Mouse (Mus musculus) embryonic fibroblast, embryonic 13.5 days (primary cell): ENCODE measurements around the gene Ints3. TPM values are rescaled to one million over a fixed set of nuclear protein-coding genes. Genes with fewer than 3 reads are reported as not detected.
"Not testable (repeated sequence)": the region's sequence is repeated elsewhere in the genome, so short reads cannot be mapped to it uniquely, and the experiment has no call there.

Experiments
- H3K27ac ChIP-seq: 2 replicates; pipeline ENCODE4 v1.5.1; 2012; ENCODE audit warnings: low read length, control low read depth, inconsistent platforms; ENCODE audit not compliant: insufficient read depth
- H3K4me1 ChIP-seq: 2 replicates; pipeline ENCODE4 v1.6.1; 2011; ENCODE audit warnings: low read length; ENCODE audit not compliant: control insufficient read depth, insufficient read depth
- H3K4me3 ChIP-seq: 2 replicates; pipeline ENCODE4 v1.5.1; 2011; ENCODE audit warnings: mild to moderate bottlenecking, control low read depth, low read length; ENCODE audit not compliant: insufficient read depth
- CTCF ChIP-seq: IDR thresholded peaks from 2 replicates; pipeline ENCODE4 v1.5.1; 2011; ENCODE audit warnings: mild to moderate bottlenecking, control low read depth, low read length, moderate library complexity, borderline replicate concordance; ENCODE audit not compliant: insufficient read depth
- POLR2A ChIP-seq: IDR thresholded peaks from 2 replicates; pipeline ENCODE4 v1.6.1; 2011; ENCODE audit warnings: low read depth, mild to moderate bottlenecking, control low read depth, low read length, moderate library complexity
- polyA plus RNA-seq: library from polyadenylated mRNA; stranded (reverse); fragments of >200 nt; gene quantifications from 2 replicates; pipeline ENCODE4 v1.2.4, GENCODE M21; 2011; ENCODE audit warnings: low read depth; ENCODE audit not compliant: missing spikeins, insufficient read length

The Ints3 gene
- polyA plus RNA-seq, 1 experiment: 39.5 TPM

- no peak overlapping the region for H3K4me3 ChIP-seq
- H3K4me1 ChIP-seq: peaks cover 5% of the 10 kb centered on the region
- no peak overlapping the region for H3K27ac ChIP-seq
- no peak for TF ChIP-seq POLR2A
Measured at GRCm38 (mm10) chr3:90371857-90372256, 61.6 kb downstream of the Ints3 start.

GRCm38 (mm10) chr3:90369041-90369440 is 64.4 kb downstream of the Ints3 start:
- H3K27ac ChIP-seq: no peak overlapping the region
- H3K4me3 ChIP-seq: no peak overlapping the region
- H3K4me1 ChIP-seq: peaks cover 1% of the 10 kb centered on the region
- no peak for TF ChIP-seq POLR2A
- no peak for TF ChIP-seq CTCF

GRCm38 (mm10) chr3:90367001-90367632 is 66.3 kb downstream of the Ints3 start:
- Histone ChIP-seq H3K27ac (no peak overlapping the region), H3K4me3 (no peak overlapping the region), H3K4me1 (no peaks in the 10 kb centered on the region)
- TF ChIP-seq POLR2A: no peak
- TF ChIP-seq CTCF: no peak

DNA sequence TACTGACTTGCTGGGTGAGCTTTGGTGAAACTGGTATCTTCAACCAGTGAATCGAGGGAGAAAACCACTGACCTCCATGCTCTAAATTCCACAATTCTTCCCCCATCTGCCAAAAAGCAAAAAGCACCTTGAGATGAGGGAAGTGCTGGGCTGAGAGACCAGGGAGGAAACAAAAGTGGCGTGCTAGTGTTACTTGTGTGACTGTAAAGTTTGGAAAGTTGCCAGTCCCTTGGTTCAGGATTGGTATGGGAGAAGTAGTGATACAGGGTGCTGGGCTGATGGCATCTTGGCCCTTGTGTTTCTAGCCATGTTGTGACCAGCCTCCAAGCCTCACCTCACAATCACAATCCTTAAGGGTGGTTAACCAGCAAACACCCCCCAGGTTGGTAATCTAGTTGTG is 71.1 kb downstream of the Ints3 start:
- H3K4me1 ChIP-seq: no peaks in the 10 kb centered on the region
- no peak overlapping the region for H3K27ac ChIP-seq
- H3K4me3 ChIP-seq: no peak overlapping the region
- no peak for TF ChIP-seq CTCF
- no peak for TF ChIP-seq POLR2A

GRCm38 (mm10) chr3:90361476-90361875 is 71.9 kb downstream of the Ints3 start:
- no peak overlapping the region for H3K27ac ChIP-seq
- TF ChIP-seq CTCF (no peak), POLR2A (no peak)

GRCm38 (mm10) chr3:90359230-90359629 is 74.2 kb downstream of the Ints3 start:
- Histone ChIP-seq H3K4me1 (no peaks in the 10 kb centered on the region), H3K4me3 (no peak overlapping the region), H3K27ac (no peak overlapping the region)
- TF ChIP-seq POLR2A: no peak
- TF ChIP-seq CTCF: no peak

More at GRCm38 (mm10) chr3:90361476-90361875, 71.9 kb downstream of the Ints3 start:
- Histone ChIP-seq H3K4me3 (no peak overlapping the region), H3K4me1 (no peaks in the 10 kb centered on the region)

DNA sequence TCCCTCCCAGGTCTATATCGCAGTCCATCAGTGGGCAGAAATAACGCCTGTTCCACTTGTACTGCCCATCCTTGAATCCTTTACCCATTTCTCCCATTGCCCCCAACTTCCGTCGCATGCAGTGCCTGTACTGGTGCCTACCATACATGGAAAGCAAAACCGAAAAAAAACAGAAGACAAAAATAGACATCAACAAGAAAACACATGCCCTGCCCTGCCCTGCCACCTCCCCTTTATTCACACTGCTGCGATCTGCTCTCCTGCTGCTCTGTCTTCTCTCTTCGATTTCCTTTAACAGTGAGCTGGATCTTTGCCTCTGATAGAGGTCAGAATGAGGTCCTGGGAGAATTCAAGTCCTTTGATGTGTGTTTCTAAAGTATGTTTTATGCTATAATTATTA is 75.5 kb downstream of the Ints3 start:
- no peak overlapping the region for H3K4me3 ChIP-seq
- H3K27ac ChIP-seq: no peak overlapping the region
- TF ChIP-seq CTCF (no peak), POLR2A (no peak)
- H3K4me1 ChIP-seq: no peaks in the 10 kb centered on the region

DNA sequence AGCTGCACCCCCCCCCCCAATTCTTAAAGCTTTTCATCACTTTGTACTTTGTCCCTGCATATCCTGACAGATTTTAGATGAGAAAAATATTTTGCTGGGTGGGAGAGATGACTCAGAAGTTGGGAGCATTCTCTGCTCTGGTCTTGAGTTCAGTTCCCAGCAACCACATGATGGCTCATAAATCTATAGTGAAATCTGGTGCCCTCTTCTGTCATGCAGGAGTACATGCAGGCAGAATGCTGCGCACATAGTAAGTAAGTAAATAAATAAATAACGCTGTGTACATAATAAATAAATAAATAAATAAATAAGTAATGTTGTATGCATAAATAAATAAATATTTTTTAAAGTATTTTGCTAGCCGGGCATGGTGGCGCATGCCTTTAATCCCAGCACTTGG is 85.6 kb downstream of the Ints3 start:
- TF ChIP-seq CTCF: no peak
- no peak overlapping the region for H3K4me3 ChIP-seq
- no peak overlapping the region for H3K27ac ChIP-seq
- H3K4me1 ChIP-seq: no peaks in the 10 kb centered on the region

GRCm38 (mm10) chr3:90342853-90343252 is 90.6 kb downstream of the Ints3 start:
- not testable (repeated sequence) for H3K27ac ChIP-seq, H3K4me3 ChIP-seq, H3K4me1 ChIP-seq

Other genes starting within 250 kb of the Ints3 start
- 36.9 and 264 TPM in 2 replicates for gene Rps27, start 220.0 kb downstream of the Ints3 start, polyA plus RNA-seq
- gene Rab13, start 219.9 kb downstream of the Ints3 start, polyA plus RNA-seq: 32.1 and 33.5 TPM in 2 replicates
- 47.1 and 47.5 TPM in 2 replicates for gene Jtb, start 202.0 kb downstream of the Ints3 start, polyA plus RNA-seq
- 2.0 and 2.3 TPM in 2 replicates for gene Creb3l4, start 190.1 kb downstream of the Ints3 start, polyA plus RNA-seq
- 253 and 312 TPM in 2 replicates for gene Slc39a1, start 185.4 kb downstream of the Ints3 start, polyA plus RNA-seq
- gene Crtc2, start 179.5 kb downstream of the Ints3 start, polyA plus RNA-seq: 29.5 and 34.3 TPM in 2 replicates
- gene Dennd4b, start 168.4 kb downstream of the Ints3 start, polyA plus RNA-seq: 6.8 and 10.3 TPM in 2 replicates
- 63.1 and 70.0 TPM in 2 replicates for gene Gatad2b, start 140.4 kb downstream of the Ints3 start, polyA plus RNA-seq
- 9.0 and 20.0 TPM in 2 replicates for gene Slc27a3, start 43.7 kb downstream of the Ints3 start, polyA plus RNA-seq
- 0.18 TPM in 1 of 2 replicates, not detected in the other for gene Npr1, start 32.2 kb upstream of the Ints3 start, polyA plus RNA-seq
- gene Ilf2, start 42.5 kb upstream of the Ints3 start, polyA plus RNA-seq: 82.1 and 97.0 TPM in 2 replicates
- 87.6 and 102 TPM in 2 replicates for gene Snapin, start 57.4 kb upstream of the Ints3 start, polyA plus RNA-seq
- 92.9 and 111 TPM in 2 replicates for gene Chtop, start 75.9 kb upstream of the Ints3 start, polyA plus RNA-seq
- gene S100a1, start 80.8 kb upstream of the Ints3 start, polyA plus RNA-seq: 27.6 and 37.9 TPM in 2 replicates
- gene S100a13, start 80.8 kb upstream of the Ints3 start, polyA plus RNA-seq: 38.7 and 60.4 TPM in 2 replicates
- gene S100a14, start 93.2 kb upstream of the Ints3 start, polyA plus RNA-seq: not detected in 2 replicates
- 40.2 and 49.1 TPM in 2 replicates for gene S100a16, start 103.6 kb upstream of the Ints3 start, polyA plus RNA-seq
- gene S100a3, start 127.0 kb upstream of the Ints3 start, polyA plus RNA-seq: 1.7 TPM in 1 of 2 replicates, not detected in the other
- gene S100a2, start 156.6 kb upstream of the Ints3 start, polyA plus RNA-seq: not detected in 2 replicates
- 3.5 TPM in 1 of 2 replicates, not detected in the other for gene Gm42674, start 168.3 kb upstream of the Ints3 start, polyA plus RNA-seq
- 454 and 1,115 TPM in 2 replicates for gene S100a4, start 170.1 kb upstream of the Ints3 start, polyA plus RNA-seq
- gene S100a5, start 174.9 kb upstream of the Ints3 start, polyA plus RNA-seq: not detected in 2 replicates
- gene S100a6, start 179.3 kb upstream of the Ints3 start, polyA plus RNA-seq: 3,458 and 7,173 TPM in 2 replicates
- gene S100a7a, start 220.4 kb upstream of the Ints3 start, polyA plus RNA-seq: 1.9 and 2.2 TPM in 2 replicates
- gene S100a8, start 235.4 kb upstream of the Ints3 start, polyA plus RNA-seq: not detected in 2 replicates